Mouse (Mus musculus) adrenal gland, postnatal 36 days (tissue): ENCODE results near the gene Cdk5r2. TPM values are rescaled to one million over a fixed set of nuclear protein-coding genes. Genes with fewer than 3 reads are reported as not detected.

Source experiments
- DNase-seq, 2 experiments: peaks; one replicate each; pipeline ENCODE4 v3.0.0; 2021; ENCODE audit warnings: mixed read lengths in 1 of 2
- total RNA-seq, 2 experiments: library from RNA; stranded (reverse); gene quantifications; 2 replicates each; pipeline ENCODE4 v1.2.3; 2021

The Cdk5r2 gene
- total RNA-seq, 2 experiments from 2014 or later, result 2.8 to 3.5 TPM

DNA sequence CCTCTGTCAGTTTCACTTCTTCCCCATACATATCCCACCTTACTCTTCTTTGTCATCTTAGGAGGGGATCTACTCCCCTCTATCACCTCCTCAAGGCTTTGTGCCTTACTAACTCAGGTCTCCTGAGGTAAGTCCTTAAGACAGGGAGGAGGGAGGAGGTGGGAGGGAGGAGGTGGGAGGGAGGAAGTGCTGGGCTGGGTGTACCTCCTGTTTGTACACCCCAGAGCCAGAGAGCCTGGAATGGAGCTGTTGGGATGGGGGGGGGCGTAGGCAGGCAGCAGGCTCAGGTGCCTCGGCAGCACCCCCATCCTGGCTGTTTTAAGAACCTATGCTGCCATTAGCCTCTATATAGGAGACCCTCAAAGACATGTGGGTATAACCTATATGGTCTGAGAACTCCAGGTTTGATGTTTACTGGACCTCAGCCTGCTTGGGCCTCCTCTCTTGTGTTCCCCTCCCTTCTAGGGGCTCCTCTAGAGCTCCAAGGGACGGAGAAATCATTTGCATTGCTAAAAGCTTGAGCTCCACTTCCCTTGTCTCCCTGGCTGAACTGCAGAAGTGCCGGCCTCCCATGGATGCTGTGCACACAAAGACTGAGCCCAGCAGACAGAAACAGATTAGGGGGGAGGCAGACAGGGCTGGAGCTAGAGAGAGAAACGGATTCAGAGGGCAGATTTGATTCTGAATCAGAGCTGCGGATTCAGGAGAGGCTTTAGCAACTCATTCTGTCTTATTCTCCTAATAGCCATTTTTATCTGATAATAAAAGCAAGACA, 3.5 kb upstream of the Cdk5r2 start:
- DNase-seq, result no peak

DNA sequence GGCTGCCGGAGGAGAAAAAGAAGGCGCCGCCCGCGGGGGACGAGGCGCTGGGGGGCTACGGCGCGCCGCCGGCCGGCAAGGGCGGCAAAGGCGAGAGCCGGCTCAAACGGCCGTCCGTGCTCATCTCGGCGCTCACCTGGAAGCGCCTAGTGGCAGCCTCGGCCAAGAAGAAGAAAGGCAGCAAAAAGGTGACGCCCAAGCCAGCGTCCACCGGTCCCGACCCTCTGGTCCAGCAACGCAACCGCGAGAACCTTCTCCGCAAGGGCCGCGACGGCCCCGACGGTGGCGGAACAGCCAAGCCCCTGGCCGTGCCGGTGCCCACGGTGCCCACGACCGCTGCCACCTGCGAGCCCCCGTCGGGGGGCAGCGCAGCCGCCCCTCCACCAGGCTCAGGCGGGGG, 422 bp downstream of the Cdk5r2 start:
- peak in 1 of 2 experiments; percentile 8 for DNase-seq

DNA sequence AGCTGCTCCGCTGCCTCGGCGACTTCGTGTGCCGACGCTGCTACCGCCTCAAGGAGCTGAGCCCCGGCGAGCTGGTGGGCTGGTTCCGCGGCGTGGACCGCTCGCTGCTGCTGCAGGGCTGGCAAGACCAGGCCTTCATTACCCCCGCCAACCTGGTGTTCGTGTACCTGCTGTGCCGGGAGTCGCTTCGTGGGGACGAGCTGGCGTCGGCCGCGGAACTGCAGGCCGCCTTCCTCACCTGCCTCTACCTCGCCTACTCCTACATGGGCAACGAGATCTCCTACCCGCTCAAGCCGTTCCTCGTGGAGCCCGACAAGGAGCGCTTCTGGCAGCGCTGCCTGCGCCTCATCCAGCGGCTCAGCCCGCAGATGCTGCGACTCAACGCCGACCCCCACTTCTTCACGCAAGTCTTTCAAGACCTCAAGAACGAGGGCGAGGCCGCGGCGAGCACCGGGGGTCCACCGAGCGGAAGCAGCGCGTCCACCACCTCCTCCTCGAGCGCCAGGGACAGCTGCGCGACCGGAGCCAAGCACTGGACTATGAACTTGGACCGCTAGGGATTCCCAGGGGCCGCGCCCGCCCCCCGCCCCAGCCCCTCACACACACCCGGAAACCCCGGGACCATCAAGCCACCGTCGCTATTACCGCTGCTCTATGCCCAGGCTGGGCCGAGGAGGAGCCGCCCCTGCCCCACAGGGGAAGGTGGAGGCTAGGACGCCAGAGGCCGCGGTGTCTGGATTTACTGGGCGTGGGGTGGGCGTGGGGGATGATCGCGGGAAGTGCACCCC, 1.1 kb downstream of the Cdk5r2 start:
- DNase-seq, result peak in 1 of 2 experiments; percentile 7

DNA sequence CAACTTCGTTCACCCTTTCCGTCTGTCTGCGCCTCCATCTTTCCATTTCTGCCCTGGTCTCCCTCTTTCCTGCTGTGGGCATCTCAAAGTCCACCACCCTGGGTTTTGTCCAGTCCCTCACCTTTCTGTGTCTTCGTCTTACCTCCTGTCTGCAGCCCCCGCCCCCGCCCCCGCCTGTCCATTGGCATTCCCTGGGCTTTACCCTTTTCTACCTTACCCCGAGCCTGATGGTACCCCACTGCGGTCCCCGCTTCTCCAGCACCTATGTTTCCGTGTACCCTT, 1.6 kb downstream of the Cdk5r2 start:
- no peak for DNase-seq

DNA sequence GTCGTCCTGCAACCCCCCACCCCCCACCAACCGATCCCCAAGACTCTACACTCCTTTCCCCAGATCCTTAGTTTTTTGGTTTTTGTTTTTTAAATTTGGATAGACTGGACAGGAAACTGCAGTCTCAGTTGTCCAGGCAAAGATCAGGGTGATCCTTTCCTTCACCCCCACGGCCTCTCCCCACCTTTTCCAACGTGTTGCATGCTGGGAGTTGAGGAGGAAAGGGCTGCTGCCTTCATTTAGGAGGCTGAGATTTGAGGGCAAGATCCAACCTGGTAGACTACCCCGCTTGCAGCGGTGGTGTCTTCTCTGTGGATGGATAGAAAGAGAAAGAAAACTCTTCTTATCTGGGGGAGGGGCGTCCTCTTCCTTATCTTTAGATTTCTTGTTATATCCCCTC, 2.1 kb downstream of the Cdk5r2 start:
- no peak for DNase-seq

DNA sequence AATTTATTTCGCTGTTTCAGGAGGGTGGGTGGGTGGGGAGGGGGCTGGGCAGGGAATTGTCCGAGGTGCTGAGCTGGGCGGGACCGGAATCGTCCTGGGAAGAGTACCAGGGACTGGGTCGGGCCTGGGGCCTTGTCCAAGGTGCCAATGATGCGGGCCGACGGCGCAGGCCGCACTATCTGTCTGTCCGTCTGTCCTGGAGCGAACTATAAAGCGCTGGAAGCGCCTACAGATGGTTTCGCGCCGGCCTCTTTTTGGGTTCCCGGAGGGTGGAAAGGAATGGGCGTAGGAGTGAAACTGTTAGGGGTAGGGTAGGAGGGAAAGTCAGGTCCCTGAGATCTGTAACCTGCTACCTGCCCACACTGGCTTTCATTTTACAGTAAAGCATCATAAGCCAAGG, 2.5 kb downstream of the Cdk5r2 start:
- DNase-seq, result no peak

DNA sequence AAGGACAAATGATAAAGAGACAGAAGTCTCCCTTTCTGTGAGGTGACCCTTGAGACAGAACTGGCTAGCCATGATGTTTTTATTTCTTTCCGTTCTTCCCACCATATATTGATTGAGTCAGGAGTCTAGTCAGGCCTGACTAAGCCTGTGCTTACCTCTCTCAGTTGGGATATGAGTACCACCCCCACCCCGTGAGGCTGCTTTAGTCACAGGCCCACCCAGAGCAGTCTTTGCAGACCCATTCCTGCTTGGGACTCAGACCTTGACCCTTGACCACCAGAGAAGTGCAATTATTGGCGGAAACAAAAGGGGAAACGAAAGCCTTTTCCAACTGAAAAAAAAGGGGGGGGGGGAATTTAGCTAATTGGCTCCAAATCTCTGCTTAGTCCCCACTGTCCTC, 2.9 kb downstream of the Cdk5r2 start:
- DNase-seq, result no peak

DNA sequence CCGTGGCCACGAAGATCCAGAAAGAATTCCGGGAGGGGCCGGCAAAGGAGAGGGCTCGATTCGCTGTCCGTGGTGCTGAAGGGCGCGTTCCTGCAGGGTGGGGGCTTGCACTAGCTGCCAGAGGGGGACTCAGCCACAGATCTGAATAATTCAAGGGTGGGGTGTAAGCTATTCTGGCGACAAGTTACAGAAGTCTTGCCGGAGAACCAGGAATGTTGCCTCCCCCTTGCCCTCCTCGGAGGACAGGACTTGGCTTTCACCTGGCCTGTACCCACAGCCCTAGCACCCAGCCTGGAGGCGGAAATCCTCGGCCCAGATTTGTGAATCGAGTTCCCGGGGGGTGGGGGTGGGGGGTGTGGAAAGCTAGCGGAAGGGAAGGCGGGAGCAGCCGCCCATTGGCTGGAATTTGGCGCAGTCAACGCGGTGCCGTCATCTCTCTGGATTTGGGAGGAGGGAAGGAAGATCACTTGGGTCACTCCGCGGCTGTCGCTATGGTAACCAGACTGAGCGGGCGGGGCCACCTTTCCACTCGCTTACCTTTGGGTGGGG, 3.5 kb downstream of the Cdk5r2 start:
- DNase-seq, result peak; percentile 82 to 83

DNA sequence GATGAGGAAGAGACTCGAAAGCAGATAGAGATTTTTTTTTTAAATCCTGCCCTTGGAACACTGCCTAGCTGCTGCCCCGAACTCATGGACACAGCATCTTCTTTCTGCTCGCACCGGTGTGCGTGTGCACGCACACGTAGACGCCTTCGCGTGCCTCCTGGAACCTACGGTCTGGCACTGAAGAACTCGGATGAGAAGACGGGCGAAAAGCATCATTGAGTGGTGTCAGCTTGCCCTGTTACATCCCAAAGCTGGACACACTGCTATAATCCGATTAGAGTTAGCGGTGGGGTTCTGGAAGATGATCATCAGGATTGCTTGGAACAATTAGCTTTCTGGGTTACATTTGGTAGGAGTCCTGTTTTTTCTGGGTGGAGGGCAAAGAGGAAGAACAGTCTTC, 4.1 kb downstream of the Cdk5r2 start:
- DNase-seq, result no peak

DNA sequence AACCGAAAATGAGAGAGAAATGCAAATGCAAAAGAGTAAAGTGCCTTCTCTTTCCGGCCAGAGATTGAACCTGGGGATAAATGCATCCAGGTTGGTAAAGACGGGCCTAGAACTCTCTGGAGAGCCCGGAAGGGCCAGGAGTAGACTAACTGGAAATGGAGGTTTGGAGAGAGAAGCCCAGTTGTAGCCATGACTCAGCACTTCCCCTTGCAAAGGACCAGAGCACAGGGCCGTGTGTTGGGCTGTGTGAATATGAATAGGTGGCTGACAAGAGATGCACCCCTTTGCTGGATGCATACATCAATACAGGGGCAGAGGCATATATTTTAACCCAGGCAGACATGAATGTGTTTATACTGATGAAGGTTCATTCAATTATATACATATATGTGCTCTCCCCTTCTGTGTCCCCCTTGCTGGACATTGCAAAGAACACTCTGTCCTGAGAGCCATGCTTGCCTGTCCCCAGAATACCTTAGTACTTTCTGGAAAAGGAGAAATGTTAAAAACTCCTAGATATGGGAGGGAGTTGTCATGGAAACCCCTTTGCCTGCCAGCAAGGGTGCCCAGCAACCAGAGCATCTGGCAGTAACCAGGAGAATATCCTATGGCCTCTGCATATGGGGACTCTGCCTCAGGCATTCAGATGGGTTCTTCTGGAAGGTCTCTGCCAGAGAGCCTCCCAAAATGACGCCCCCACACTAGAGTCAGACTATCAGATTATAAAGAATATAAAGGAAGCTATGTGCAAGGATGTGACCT, 4.7 kb downstream of the Cdk5r2 start:
- no peak for DNase-seq

DNA sequence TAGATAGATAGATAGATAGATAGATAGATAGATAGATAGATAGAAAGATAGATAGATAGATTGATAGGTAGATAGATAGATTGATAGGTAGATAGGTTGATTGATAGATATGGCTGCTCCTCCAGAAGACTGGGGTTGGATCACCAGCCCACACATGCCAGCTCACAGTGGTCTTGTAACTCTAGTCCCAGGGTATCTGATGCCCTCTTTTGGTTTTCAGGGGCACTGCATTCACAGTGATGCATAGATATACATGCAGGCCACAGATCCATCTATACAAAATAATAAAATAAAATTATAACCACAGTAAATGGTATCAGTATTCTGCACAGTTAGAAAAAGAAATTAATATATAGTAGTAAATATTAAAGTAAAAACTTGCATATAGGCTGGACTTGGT, 7.0 kb downstream of the Cdk5r2 start:
- DNase-seq, result no peak

DNA sequence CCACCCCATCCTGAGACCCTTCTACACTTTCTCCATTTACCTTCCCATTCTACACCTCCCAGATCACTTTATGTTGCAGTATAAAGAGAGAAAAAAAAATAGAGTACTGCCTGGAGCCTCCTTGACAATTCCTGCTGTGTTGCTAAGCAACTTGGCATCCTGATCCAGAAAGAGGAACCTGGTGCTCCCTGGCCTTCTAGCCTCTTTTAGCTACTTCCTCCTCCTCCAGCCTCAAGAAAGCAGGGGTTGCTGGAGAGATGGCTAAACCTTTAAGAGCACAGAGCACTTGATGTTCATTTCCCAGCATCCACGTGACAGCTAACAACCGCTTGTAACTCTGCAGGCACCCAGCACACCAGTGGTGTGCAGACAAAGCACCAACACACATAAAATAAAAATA, 17.5 kb downstream of the Cdk5r2 start:
- no peak for DNase-seq

DNA sequence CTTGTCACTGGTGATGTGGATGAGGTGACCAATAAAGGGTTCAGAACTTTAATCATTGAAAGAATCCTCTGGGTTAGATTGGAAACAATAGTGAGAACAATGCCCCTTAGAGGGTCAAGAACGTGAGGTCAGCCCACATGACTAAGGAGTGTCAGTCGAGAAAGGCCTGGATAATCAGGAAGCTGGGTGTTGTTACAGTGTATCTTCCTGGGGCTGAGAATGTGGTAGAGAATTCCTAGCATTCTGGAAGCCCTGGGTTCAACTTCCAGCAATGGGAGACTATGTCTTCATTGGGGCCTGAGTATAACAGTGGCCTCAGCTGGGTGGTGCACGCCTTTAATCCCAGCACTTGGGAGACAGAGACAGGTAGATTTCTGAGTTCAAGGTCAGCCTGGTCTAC, 22.5 kb downstream of the Cdk5r2 start:
- no peak for DNase-seq

DNA sequence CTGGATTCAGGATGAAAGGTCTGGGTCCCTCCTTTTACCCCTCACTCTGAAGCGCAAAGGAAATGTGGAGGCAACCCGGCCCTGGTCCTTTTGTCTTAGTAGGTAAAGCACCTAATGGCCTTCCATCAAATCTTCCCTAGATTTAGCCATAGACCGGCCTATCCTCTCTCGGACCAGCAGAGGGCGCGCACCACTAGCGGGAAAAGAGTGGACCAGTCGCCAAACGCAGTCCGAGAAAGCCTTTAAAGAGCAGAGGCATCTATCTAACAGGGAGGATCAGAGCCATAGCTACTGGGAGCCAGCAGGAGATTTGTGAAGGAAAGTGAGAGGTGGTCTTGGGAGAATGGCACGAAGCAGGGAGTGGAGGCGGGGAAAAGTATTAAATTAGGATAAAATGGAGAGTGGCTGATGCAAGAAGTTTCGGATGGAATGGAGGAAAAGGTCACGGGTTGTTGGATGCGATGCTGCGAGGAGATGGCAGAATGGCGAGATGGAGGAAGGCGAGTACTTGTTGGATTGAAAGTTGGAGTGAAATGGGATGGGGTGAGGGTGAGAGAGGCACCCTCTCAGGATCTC, 26.1 kb downstream of the Cdk5r2 start:
- DNase-seq, result peak; percentile 76 to 83

DNA sequence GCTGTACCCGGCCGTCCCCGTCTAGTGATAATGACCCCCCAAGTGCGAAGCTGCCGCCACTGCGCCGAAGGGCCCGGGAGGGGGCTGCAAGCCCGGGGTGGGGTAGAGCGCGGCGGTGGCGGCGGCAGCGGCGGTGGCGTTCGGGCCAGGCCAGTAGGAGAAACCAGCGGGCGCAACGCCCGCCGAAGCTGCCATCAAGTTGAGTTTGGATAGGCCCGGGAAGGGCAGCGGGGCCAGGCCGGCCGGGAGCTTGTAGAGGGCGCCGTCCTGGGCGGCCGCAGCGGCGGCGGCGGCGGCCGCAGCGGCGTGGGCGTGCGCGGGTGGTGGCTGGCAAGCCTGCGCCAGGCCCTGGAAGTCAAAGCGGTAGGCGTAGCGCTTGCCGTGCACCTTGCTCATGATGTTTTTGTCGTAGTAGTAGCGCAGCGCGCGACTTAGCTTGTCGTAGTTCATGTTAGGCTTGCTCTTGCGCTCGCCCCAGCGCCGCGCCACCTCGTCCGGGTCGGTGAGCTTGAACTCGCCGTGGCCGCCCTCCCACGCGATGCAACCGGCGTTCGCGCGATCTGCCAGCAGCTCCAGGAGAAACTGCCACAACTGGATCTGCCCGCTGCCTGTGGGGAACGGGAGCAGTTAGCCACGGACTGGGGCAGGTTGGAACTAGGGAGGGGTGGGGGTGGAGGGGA, 27.5 kb downstream of the Cdk5r2 start:
- DNase-seq, result peak; percentile 29 to 31

DNA sequence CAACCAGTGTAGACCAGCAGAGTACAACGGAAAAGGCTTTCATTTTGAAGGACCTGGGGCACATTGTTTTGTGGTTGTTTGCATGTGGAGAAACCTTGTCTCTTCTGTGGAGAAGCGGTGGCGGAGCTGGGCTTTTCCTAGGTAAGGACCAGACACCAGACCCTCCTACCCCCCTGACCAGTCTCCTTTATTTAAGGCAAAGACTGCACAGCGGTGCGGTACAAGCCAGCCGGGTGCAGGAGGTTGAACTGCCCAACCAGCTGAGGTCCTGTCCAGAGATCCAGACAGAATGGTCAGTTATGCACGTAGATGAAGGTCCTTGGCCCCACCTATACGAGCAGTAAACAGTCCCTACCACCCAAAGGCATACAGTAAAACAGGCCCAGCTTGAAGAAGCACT, 28.1 kb downstream of the Cdk5r2 start:
- DNase-seq, result no peak

DNA sequence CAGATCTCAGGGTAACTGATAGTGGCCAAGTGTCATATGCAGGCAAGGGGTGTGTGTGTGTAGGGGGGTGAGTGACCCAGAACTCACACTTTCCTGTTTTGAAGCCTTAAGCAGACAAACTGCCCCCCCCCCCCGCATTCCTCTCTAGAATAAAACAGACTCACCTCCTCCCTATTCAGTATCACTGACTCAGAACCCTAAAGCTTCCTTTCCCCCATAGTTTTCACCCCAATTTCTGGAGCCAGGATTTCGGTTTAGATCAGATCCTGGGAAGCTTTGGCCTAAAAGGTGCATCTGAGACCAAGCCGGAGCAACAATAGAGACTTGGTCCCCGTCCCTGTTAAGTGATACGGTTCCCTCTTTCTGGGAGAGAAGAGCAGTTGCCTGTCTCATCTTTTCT, 28.7 kb downstream of the Cdk5r2 start:
- no peak for DNase-seq

DNA sequence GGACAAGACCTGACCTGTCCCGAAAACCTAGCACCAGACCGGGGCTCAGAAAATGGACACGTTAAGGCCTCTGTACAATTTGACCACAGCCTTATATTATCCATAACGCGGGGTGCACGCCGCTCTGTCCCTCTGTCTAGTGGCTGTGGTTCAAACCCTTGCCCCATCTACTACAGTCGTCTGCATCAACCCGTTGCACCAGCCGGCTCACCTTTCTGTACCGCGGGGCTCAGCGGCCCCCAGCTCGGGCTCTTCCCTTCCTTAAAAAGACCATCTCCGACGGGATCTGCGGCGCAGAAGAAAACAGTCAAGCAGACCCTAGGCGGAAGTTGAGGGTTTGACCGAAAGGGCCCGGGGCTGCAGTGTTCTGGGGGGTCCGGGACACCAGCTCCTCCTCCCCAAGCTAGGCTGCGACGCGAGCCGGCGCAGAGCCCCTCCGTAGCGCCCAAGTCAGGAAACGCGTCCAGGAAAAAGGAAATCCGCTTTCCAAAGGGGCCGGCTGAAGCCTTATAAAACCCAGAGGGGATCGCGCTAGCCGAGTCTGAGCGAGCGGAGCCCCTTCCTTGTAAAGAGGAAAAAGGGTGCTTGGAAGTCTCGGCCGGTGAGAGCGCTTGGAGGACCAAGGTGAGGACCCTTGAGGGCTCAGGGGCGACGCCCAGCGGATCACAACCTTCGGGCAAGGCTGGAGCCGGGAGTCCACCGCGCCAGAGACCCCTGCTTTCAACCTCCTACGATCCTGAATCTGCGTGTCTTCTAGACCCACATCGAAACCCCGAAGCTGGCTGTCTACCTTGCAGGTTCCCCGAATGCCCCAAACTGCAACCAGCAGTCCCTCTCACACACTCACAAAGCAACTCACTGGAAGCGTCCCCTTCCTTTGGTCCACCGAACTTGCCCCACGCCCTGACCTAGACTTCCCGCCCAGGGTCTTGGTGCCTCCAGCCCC, 29.7 kb downstream of the Cdk5r2 start:
- DNase-seq, result no peak

DNA sequence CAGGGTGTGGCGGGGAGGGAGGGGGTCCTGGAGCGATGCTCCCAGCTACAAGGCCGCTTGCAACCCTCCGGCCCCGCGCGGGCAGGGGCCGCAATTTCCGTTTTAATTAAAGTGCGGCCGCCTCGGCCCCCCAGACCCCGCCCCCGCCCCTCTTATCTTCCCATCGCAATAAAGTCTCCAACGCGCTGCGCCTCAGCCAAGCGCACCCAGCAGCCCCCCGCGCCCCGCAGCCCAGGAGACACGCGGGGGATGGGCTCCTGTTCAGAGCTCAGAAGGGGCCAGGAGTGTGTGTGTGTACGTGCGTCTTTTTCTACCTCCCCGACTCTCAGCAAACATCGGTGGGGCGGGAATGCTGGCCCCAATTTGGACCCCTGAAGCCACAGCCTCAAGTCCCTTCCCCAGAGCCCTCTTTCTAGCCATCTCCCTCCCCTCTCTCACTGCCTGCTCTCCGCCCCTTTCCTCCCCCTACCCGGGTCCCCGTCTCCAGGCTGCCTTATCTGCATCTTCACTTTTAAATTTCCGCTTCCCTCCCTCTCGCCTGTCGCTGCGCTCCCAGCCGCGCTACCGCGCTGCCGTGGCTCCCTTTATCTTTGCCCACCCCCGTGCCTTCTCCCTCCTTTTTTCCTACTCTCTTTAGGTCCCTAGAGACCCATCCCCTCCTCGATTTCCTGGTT, 30.8 kb downstream of the Cdk5r2 start, which contains the start of gene Fev:
Fev (minus strand) TSS at position 51 of the 674 bp plus-strand sequence.
- no peak for DNase-seq

DNA sequence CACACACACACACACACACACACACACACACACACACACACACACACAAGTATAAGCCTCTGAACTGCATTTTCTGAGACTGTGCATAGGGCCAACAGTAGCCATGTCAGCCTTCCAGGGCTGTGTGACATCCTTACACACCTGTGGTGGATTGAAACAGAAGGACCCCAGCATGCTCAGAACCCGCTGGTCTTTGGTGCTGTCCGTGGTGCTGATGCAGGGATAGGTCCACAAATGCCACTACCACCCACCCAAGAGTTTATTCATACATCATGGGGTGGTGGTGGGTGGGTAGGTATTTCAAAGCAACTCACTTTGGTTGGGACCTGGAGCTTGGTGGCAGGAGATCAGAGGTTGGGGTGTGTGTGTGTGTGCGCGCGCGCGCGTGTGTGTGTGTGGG, 36.8 kb downstream of the Cdk5r2 start:
- peak; percentile 33 to 63 for DNase-seq
